Mouse (Mus musculus) urinary bladder, postnatal 36 days (tissue): ENCODE data around the gene Cemip.

Source experiments
- DNase-seq, 2 experiments: peaks; one replicate each; pipeline ENCODE4 v3.0.0; 2022; ENCODE audit warnings: low spot score in 2 of 2, mixed read lengths in 1 of 2

Gene Cemip

GRCm38 (mm10) chr7:84028368-84028767 is 57.9 kb downstream of the Cemip start:
- DNase-seq = no peak

DNA sequence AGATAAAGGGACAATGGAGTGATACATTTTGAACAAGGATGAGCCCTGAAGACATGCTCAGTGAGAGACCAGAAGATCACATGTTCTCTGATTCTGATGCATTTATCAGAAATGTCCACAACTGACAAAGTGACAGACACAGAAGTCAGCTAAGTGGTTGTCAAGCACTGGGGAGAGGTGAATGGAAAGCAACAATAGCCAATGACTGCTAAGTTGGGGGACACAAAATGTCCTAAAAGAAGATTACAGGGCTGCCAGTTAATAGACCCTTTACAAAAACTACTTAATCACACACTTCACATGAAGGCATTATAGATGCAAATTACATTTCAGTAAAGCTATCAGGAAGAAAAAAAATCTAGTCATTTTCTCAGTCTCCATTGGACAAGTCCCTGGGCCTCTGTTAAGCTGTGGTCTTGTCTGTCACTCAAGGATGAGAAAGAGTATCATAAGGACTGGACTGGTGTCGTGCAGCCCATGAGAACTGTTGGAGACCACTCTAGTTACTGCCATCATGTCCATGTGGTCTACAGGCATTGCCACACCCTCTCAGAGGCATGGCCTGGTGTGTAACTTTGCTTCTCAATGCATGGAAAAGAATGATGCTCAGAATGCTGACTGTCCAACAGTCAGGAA is 59.2 kb downstream of the Cemip start:
- DNase-seq = no peak

DNA sequence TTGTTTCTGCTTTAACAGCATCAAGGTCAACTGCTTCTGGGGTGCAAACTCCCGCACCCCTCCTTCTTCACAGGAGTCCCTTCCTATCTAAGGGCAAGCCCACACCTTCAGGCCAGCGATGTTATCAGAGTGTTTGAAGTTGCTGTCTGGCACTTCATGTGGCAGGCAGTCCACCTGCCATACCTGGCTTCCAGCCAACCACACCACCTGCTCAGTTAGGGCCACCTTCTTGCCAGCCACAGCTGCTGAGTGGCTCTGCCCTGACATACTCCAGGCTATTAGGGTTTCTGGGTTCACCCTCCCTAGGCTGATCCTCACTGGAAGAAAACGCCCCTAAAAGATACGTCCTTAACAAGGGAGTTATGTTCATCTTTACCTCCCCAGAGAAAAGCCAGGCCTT is 60.2 kb downstream of the Cemip start:
- DNase-seq = no peak

DNA sequence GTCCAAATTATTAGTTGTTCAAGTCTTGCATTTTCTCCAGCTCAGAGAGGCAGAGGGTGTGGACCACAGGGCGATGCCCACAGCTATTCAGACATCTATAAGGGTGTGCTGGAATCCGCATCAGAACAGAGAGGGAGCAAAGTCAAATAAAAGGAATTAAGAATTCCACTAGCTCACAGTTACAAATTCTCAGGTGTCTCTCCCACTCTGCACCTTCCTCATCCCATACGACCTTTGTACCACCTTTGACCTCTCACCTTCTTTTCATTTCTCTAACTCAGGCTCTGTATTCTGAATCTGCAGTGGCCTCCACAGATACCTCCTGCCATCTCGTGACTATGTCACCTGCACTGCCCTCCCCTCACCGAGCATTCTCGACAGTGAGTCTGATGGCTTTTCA is 62.8 kb downstream of the Cemip start:
- no peak for DNase-seq

GRCm38 (mm10) chr7:84022462-84022861 is 63.8 kb downstream of the Cemip start:
- no peak for DNase-seq

DNA sequence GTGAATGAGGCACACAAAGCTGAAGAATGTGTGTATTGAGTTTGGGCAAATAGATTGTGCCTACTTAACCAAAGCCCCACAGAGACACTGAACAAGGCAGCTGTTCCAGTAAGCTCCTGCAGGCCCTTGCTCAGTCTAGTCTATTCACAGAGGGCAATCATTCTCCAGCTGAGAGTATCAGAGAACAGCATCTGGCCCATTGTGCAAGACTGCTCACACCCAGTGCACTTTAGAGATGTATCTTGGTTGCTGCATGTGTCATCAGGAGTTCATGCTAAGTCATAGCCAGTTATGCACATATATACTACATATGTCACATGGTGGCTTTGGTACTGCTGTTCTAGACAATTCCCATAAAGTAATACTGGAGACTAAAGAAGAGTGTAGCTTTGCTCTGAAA is 66.9 kb downstream of the Cemip start:
- no peak for DNase-seq

GRCm38 (mm10) chr7:84018291-84019266 is 67.7 kb downstream of the Cemip start:
- peak; percentile 55 to 58 for DNase-seq

DNA sequence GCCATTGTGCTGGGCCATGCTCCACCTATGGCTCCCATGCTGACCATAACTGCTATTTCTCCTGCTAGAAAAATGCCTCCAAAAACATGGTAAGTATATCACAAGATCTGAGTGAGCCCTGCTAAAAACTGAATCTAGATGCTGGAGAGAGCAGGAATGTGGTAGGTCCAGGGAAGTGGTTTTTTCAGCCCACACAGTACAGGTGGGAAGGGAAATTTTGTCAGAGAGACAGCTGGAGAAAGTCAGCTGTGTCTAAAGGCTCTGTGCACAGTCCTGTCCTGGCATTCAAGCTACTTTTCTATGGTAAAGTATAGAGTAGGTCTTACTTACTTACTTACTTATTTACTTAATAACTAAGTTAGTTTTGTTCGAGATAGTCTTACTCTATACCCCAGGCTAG is 71.3 kb downstream of the Cemip start:
- DNase-seq = no peak

GRCm38 (mm10) chr7:84013656-84014055 is 72.6 kb downstream of the Cemip start:
- no peak for DNase-seq

DNA sequence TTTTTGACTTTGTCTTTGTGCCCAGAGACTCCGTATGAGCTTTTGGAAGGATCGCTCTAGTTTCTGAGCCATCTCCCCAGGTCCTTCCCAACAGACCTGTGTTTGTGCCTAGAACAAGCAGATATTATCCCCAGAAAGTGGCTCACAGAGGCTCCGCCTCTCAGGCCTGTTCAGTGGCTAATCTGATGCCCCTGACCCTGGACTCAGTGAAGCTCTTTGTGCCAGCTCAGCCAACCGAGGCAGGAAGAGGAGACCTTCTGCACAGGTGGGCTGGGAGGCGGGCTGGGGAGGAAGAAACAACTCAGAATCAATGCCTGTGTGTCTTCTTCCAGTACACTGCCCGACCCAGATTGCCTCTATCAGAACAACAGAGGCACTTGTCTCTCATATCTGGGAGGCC is 81.9 kb downstream of the Cemip start:
- DNase-seq = no peak

DNA sequence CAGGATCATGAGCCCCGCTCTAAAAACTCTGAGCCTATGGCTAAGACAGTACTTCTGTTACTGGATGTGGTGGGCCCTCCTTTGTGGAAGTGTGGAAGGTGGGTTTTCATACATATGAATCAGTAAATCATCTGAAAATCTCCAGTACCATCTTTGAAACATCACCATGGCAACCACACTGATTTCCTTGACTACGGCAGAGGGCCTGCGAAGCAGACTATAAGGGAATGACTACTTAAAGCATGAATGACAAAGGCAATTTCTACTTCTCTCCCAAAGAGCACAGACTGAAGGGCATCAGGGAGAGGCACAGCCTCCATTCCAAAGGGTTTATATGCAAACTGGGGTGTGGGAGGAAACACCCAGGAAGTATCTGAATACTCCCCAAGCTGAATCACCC is 84.8 kb downstream of the Cemip start:
- no peak for DNase-seq

DNA sequence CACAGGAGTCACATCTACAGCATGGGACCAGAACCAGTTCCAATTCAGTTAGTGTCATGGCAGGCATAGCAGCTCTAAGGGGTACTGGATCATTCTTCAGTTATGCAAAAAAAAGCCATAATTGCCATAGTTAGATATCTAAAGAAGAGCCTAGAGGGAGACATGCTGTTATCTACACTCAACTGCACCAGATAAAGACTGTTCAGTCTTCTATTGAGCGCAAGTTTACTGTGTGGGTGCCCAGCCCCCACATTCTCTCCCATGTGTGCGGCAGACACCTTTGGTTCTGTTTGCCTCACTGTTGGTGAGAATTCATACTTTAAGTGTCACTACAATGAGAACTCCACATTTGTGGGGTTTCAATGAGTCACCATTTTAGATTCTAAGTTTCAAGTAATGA is 85.6 kb downstream of the Cemip start:
- no peak for DNase-seq

DNA sequence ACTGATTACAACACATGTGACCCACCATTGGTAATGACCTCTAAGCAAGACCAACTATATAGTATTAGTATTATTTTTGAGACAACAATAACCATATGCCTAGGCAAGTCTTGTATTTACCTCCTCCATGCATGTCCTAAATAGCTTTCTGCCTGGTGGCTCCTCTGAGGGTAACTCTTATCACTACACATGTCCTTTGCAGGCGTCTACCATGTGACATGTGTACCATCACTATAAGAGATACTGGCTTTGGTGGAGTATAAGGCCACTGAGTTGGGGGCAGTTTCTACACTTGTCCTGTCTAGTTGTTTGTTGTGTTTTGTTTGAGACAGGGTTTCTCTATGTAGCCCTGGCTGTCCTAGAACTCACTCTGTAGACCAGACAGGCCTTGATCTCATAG is 86.7 kb downstream of the Cemip start:
- DNase-seq = no peak

GRCm38 (mm10) chr7:83994348-83994747 is 92.0 kb downstream of the Cemip start:
- no peak for DNase-seq

DNA sequence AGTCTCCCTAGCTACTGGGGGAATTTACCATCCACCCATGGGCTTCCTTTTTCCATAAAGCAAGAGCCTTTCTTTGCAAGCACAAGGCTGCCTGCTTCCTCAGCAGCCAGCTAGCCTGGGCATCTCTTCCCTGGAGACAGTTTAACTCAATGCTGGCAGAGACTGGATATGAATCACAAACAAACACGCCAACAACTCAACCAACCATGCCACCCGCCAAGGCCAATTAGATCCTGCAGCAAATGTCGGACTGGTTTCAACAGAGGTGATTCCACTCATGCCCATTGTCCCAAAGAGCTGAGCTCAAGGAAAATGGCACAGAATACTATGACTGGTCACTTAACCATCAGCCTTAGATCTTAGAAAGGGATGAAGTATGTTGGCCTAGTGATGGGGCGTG is 97.0 kb downstream of the Cemip start:
- no peak for DNase-seq

DNA sequence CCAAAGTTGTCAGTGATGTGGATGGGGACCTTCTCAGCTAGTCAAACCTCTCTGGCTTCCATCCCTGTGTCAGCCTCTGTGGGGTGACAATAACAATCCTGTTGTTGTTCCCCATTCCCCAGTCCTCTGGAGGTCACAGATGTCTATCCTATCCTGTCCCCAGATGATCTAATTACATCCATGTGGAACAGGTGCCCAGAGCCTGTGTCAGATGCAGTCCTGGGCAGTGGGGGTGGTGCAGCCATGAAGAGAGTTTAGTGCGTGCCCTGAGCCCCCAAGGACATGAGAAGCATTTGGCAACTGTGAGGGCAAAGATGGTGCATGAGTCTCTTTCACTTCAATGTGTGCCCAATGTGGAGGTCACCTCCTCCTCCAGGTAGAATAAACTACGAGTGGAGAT is 100.6 kb downstream of the Cemip start:
- DNase-seq = no peak

DNA sequence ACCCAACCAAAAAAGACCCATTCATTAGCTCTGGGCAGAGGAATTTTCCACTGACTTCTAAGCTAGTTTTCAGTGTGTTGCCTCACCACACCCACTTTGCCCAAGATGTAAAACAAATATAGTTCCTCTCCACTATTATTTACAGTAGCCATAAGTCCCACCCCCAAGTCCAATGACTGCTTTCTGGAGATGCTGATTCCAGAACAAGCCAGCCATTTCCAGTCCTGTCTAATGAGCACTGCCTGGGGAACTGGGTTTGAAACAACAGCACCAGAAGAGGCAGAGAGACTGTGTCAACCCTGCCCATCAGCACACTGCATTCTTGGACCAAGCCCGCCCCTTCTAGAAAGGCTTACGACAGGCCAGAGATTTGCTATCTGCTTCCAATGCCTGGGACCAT is 103.7 kb downstream of the Cemip start:
- DNase-seq = no peak

DNA sequence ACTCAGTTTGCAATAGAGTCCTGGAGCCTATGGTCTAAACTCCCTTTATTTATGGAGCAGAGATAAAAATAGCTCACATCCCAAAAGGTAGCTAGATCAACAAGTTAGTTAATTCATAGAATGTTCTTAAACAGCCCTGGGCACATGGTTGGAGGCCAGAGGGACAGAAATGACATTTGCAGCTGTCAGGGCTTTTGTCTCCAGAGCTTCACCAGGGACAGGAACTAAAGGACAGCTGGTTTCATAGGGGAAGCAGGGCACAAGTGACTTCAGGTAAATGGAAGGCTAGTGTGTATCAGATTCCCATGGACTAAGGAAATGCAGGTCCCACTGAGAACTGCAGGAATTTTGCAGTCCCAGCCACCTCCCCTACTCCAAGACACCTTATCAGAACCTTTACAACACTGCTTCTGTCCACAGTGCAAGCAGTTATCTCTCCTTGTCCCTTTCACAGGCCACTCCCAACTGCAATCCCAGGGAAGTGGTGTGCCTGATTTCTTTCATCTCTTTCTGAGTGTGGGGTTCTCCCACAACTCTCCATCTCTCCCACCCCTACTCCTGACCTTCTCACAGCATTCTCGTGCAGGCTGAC is 107.3 kb downstream of the Cemip start:
- no peak for DNase-seq

- DNase-seq = no peak
Measured at GRCm38 (mm10) chr7:83978410-83978809, 107.9 kb downstream of the Cemip start.

- DNase-seq = no peak
Measured at GRCm38 (mm10) chr7:83976413-83976958, 109.8 kb downstream of the Cemip start.

GRCm38 (mm10) chr7:83975283-83975682 is 111.0 kb downstream of the Cemip start:
- DNase-seq = no peak

DNA sequence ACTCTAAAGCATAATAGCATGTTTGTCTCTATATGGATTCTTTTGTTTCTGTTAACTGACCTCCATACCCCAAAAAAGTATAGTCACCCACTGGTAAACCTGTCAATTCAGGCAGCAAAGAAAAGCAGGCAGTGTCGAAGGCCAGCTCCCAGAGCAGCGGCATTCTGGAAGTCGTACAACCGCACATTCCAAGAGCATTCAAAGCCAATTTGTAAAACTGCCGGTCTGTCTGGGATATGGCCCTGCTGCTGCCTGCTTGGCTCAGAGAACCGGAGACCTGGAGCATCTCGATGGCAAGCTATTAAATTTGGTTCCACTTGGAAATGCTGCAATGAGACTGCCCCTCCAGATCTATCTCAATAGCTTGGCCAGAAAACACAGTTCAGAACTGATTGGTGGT is 113.8 kb downstream of the Cemip start:
- no peak for DNase-seq
